Comparison of ENCODE assay signal across 8 mouse cellular contexts in genomic region chr2:72674229-72674628, GRCm38 (mm10).
DNase-seq lines count a peak whose midpoint lies in the region; ATAC-seq lines count a peak whose summit lies in the region.

No protein-coding gene starts in this region.

- DNase-seq in frontal cortex, postnatal 36 days (ENCODE audit: low spot score in 2 of 2) = no peak
- DNase-seq in Muller cell, postnatal 12 days (ENCODE audit: inconsistent ontology term) = peak; percentile 42
- DNase-seq in gastrocnemius, postnatal 14 days = peak; percentile 72
- peak; percentile 83 to 89 for DNase-seq in kidney, postnatal 4 days
- peak; percentile 14 for DNase-seq in retina, embryonic 14.5 days (ENCODE audit: low spot score)
- DNase-seq in layer of hippocampus, adult 11-12 months (ENCODE audit: low spot score) = no peak

- intact Hi-C loops in gastrocnemius, postnatal 14 days (cut with DNase I; ENCODE audit: low total_unique reads) = no loop called here

- ATAC-seq in frontal cortex, adult (ENCODE audit: low TSS enrichment) = peak; percentile 59
- ATAC-seq in CD4-positive, CD25-positive, alpha-beta regulatory T cell, adult 4 months = no peak

Comparison
In these comparisons a context has a peak if more than half of its experiments do, and no peak if none do; other contexts are left out.
1. DNase-seq: peak in Muller cell, postnatal 12 days (single experiment), gastrocnemius, postnatal 14 days (single experiment), kidney, postnatal 4 days (2 of 2) and retina, embryonic 14.5 days (single experiment); none in frontal cortex, postnatal 36 days (0 of 2) and layer of hippocampus, adult 11-12 months (single experiment).